Mouse (Mus musculus): Measurements from ENCODE around the gene Dnaja2.

Gene Dnaja2

GRCm38 (mm10) chr8:85556986-85557600, 1.9 kb upstream of the Dnaja2 start:
- in situ Hi-C loops (cut with MboI; ENCODE audit: low sequenced_read_pairs) = no loop called here

- in situ Hi-C loops (cut with MboI; ENCODE audit: low sequenced_read_pairs) = no loop called here
Observed at GRCm38 (mm10) chr8:85554391-85555180, 558 bp downstream of the Dnaja2 start.

- in situ Hi-C loops (cut with MboI; ENCODE audit: low sequenced_read_pairs) = no loop called here
Observed at GRCm38 (mm10) chr8:85551934-85552333, 3.2 kb downstream of the Dnaja2 start.

- in situ Hi-C loops (cut with MboI; ENCODE audit: low sequenced_read_pairs) = no loop called here
Observed at GRCm38 (mm10) chr8:85536332-85536731, 18.8 kb downstream of the Dnaja2 start.

- in situ Hi-C loops (cut with MboI; ENCODE audit: low sequenced_read_pairs) = no loop called here
Observed at GRCm38 (mm10) chr8:85534163-85534562, 21.0 kb downstream of the Dnaja2 start.

- in situ Hi-C loops (cut with MboI; ENCODE audit: low sequenced_read_pairs) = no loop called here
Observed at GRCm38 (mm10) chr8:85533434-85533833, 21.7 kb downstream of the Dnaja2 start.

GRCm38 (mm10) chr8:85532843-85533242, 22.3 kb downstream of the Dnaja2 start:
- in situ Hi-C loops (cut with MboI; ENCODE audit: low sequenced_read_pairs) = no loop called here

GRCm38 (mm10) chr8:85531471-85531870, 23.7 kb downstream of the Dnaja2 start:
- in situ Hi-C loops (cut with MboI; ENCODE audit: low sequenced_read_pairs) = no loop called here

GRCm38 (mm10) chr8:85530717-85531116, 24.4 kb downstream of the Dnaja2 start:
- in situ Hi-C loops (cut with MboI; ENCODE audit: low sequenced_read_pairs) = no loop called here

- in situ Hi-C loops (cut with MboI; ENCODE audit: low sequenced_read_pairs) = no loop called here
Observed at GRCm38 (mm10) chr8:85528959-85529358, 26.2 kb downstream of the Dnaja2 start.

- in situ Hi-C loops (cut with MboI; ENCODE audit: low sequenced_read_pairs) = no loop called here
Observed at GRCm38 (mm10) chr8:85526105-85526504, 29.0 kb downstream of the Dnaja2 start.

GRCm38 (mm10) chr8:85524086-85524485, 31.1 kb downstream of the Dnaja2 start:
- in situ Hi-C loops (cut with MboI; ENCODE audit: low sequenced_read_pairs) = no loop called here

GRCm38 (mm10) chr8:85521332-85521731, 33.8 kb downstream of the Dnaja2 start:
- in situ Hi-C loops (cut with MboI; ENCODE audit: low sequenced_read_pairs) = no loop called here

- in situ Hi-C loops (cut with MboI; ENCODE audit: low sequenced_read_pairs) = no loop called here
Observed at GRCm38 (mm10) chr8:85520586-85520985, 34.6 kb downstream of the Dnaja2 start.

- in situ Hi-C loops (cut with MboI; ENCODE audit: low sequenced_read_pairs) = no loop called here
Observed at GRCm38 (mm10) chr8:85517956-85518355, 37.2 kb downstream of the Dnaja2 start.

GRCm38 (mm10) chr8:85517336-85517735, 37.8 kb downstream of the Dnaja2 start:
- in situ Hi-C loops (cut with MboI; ENCODE audit: low sequenced_read_pairs) = no loop called here

GRCm38 (mm10) chr8:85515391-85515790, 39.8 kb downstream of the Dnaja2 start:
- in situ Hi-C loops (cut with MboI; ENCODE audit: low sequenced_read_pairs) = no loop called here

- in situ Hi-C loops (cut with MboI; ENCODE audit: low sequenced_read_pairs) = no loop called here
Observed at GRCm38 (mm10) chr8:85513283-85513682, 41.9 kb downstream of the Dnaja2 start.

GRCm38 (mm10) chr8:85512234-85512633, 42.9 kb downstream of the Dnaja2 start:
- in situ Hi-C loops (cut with MboI; ENCODE audit: low sequenced_read_pairs) = no loop called here

- in situ Hi-C loops (cut with MboI; ENCODE audit: low sequenced_read_pairs) = no loop called here
Observed at GRCm38 (mm10) chr8:85508661-85509060, 46.5 kb downstream of the Dnaja2 start.

- in situ Hi-C loops (cut with MboI; ENCODE audit: low sequenced_read_pairs) = no loop called here
Observed at GRCm38 (mm10) chr8:85506620-85507019, 48.5 kb downstream of the Dnaja2 start.

- in situ Hi-C loops (cut with MboI; ENCODE audit: low sequenced_read_pairs) = no loop called here
Observed at GRCm38 (mm10) chr8:85504704-85505103, 50.4 kb downstream of the Dnaja2 start.
